Mouse (Mus musculus) lung, postnatal 0 days (tissue): ENCODE data around the gene Megf6.

Experiments
- CTCF ChIP-seq: IDR thresholded peaks from 2 replicates; pipeline ENCODE4 v1.5.1; 2016; ENCODE audit warnings: antibody characterized with exemption, mild to moderate bottlenecking
- EP300 ChIP-seq: IDR thresholded peaks from 2 replicates; pipeline ENCODE4 v1.6.1; 2016; ENCODE audit warnings: antibody characterized with exemption, mild to moderate bottlenecking, control low read depth

GRCm38 (mm10) chr4:154183566-154183965 lies 13.0 kb downstream of the Megf6 start:
- TF ChIP-seq EP300, result peak; percentile 20; the same call in 1 of the 2 replicates
- TF ChIP-seq CTCF, result no peak
